Mouse (Mus musculus) neutrophil, adult 83 days (primary cell): ENCODE data around the gene Crybg3. TPM values are rescaled to one million over a fixed set of nuclear protein-coding genes. Genes with fewer than 3 reads are reported as not detected.

Experiments used
- total RNA-seq, 2 experiments: library from RNA; stranded (reverse); gene quantifications; one replicate each; pipeline ENCODE4 v1.2.4; 2023

Gene Crybg3
- total RNA-seq: 10 to 100 TPM; 13.5 to 18.3 TPM

DNA sequence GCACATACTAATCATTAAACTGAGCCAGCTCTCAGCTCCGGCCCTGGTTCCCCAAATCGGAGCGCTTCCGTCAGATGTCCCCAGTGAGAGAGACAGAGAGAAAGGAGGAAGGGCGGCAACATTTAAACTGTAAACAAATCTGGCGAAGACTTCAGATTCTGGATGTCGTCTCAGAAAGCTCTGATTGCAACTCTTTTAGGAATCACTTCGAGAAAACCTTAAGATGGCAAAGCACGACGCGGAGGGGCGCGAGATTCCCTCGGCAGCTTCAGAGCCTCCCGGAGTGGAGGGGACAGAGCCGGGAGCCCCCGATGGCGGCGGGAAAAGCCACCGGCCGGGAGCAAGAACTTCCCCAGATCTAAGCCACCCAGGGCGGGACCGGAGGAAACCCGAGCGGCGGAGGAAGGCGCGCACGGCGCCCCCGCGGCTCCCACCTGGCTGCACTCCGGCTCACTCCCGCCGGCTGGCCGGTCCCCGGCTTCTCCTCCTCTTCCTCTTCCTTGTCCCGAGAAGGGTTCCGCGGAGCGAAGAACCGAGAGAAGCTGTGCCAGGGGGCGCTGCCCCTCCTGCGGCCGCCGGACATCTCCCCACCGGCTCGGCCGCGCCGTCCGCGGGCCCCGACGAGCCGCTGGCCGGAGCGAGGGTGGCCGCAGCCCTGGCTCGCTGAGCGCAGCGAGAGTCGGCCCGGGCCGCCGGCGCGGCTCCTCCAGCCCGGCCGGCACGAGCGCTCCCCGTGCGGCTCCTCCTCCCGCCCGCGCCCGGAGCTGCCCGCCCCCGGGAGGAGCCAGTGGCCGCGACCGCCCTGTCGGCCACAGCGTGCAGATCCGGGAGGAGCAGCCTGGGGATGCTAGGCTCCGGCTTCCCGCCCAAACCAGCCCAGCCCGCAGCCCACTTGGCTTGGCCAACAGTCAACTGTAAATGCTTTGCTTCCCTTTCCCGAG lies at the start of gene Crybg3:
Gene Crybg3, minus strand, starts transcription at position 669 of the 941 bp plus-strand sequence.

DNA sequence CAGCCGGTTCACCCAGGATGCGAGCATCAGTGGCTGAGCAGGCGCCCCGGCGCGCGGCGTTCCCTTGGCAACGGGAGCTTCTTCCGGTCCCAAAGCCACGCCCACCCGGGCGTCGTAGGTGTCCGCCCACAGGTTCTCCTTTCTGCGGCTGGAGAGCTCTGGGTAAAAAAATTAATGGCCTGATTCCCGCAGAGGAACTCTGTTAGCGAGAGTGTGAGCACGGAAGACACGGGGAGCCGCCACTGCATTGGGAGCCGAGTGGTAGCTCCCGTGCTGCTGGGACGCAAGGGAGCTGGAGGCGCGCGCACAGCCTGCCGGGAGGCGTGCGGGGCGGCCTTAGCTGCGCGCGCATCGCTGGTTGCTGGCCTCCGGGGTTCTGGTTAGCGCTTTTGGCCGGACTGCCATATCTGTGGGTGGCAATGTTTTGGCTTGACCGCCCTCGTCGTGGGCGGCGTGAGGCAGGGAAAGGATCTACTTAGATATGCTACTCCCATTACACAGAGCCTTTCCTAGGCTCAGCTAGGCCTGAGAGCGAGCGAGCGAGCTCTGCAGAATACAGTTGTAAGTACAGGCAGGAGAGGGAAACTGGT lies 38.4 kb upstream of the Crybg3 start, which contains the start of gene Arl6:
Gene Arl6, minus strand, starts transcription at position 290 of the 590 bp plus-strand sequence.

DNA sequence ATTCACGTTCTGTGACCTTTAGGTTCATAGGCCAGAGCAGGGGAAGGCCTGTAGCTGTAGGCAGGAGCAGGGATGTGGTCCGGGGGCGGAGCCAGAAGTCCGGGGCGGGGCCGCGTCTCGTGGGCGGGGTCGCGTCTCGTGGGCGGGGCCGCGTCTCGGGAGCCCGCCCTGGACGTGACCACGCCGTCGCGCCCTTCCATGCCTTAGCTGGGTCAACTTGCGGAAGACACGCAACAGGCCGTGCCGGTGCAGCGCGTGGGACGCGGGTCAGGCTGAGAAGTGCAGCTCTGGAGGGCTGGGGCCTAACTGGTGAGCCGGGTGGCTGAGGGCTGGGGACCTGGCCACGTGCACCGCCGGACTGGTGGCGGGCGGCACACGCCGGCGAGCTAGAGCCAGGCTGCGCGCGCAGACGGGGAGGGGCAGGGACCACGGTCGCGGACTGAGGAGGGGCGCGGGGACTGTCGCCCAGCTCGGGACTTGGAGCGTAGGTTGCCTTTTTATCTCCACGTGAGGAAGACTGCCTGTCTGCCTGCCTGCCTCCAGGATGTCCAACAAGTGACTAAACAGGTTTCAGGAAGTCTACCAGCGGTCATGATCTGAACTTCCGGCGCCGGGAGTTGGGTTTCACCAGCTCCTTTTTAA lies 129.0 kb downstream of the Crybg3 start, which contains the start of gene Riox2:
Gene Riox2, plus strand, starts transcription at position 139 of the 642 bp plus-strand sequence.

Other genes with a start within 250 kb of the Crybg3 start
- not detected for gene Olfr209, start 237.0 kb downstream of the Crybg3 start, total RNA-seq
- gene Gabrr3, start 193.6 kb downstream of the Crybg3 start, total RNA-seq: not detected
- gene Riox2, start 129.2 kb downstream of the Crybg3 start, total RNA-seq: 10 to 100 TPM; 18.0 to 18.5 TPM
- gene Arl6, start 38.4 kb upstream of the Crybg3 start, total RNA-seq: under 1 TPM; 0.35 to 0.53 TPM